Mouse (Mus musculus) cerebellum, adult 11-12 months (tissue): ENCODE results near the gene Il9r.
"Not testable (repeated sequence)": the region's sequence is repeated elsewhere in the genome, so short reads cannot be mapped to it uniquely, and the experiment has no call there.

Experiments
- DNase-seq: peaks from one replicate; pipeline ENCODE4 v3.0.0; 2022

The Il9r gene

GRCm38 (mm10) chr11:32226124-32226871 lies 26.2 kb upstream of the Il9r start, which contains the start of gene Mpg:
Mpg (plus strand) TSS chr11:32226505.
- peak; percentile 91 for DNase-seq

- DNase-seq = peak; percentile 58
These were observed 25.4 kb upstream of the Il9r start for GRCm38 (mm10) chr11:32225222-32226104.

GRCm38 (mm10) chr11:32224468-32225139 lies 24.5 kb upstream of the Il9r start:
- DNase-seq = peak; percentile 67

- DNase-seq = no peak
These were observed 23.4 kb upstream of the Il9r start for GRCm38 (mm10) chr11:32223297-32223967.

- peak; percentile 44 for DNase-seq
These were observed 22.6 kb upstream of the Il9r start for GRCm38 (mm10) chr11:32222570-32223194.

GRCm38 (mm10) chr11:32221951-32222409 lies 21.9 kb upstream of the Il9r start, which contains the start of gene Rhbdf1:
Rhbdf1 (minus strand) TSS chr11:32222300.
- peak; percentile 50 for DNase-seq

- DNase-seq = peak; percentile 59
These were observed 21.3 kb upstream of the Il9r start for GRCm38 (mm10) chr11:32221225-32221950.

- DNase-seq = no peak
These were observed 20.6 kb upstream of the Il9r start for GRCm38 (mm10) chr11:32220607-32221224.

- no peak for DNase-seq
These were observed 19.2 kb upstream of the Il9r start for GRCm38 (mm10) chr11:32219287-32219686.

GRCm38 (mm10) chr11:32218501-32219050 lies 18.5 kb upstream of the Il9r start:
- peak; percentile 32 for DNase-seq

GRCm38 (mm10) chr11:32216851-32217250 lies 16.8 kb upstream of the Il9r start:
- peak; percentile 72 for DNase-seq

GRCm38 (mm10) chr11:32215372-32216162 lies 15.5 kb upstream of the Il9r start:
- DNase-seq = no peak

- no peak for DNase-seq
These were observed 10.5 kb upstream of the Il9r start for GRCm38 (mm10) chr11:32210623-32211022.

- DNase-seq = peak; percentile 96
These were observed 5.2 kb upstream of the Il9r start, which contains the start of gene Snrnp25 for GRCm38 (mm10) chr11:32205058-32205873. Snrnp25 (plus strand) TSS chr11:32205415.

GRCm38 (mm10) chr11:32201922-32202685 lies 2.0 kb upstream of the Il9r start:
- no peak for DNase-seq

GRCm38 (mm10) chr11:32200992-32201391 lies 913 bp upstream of the Il9r start:
- DNase-seq = not testable (repeated sequence)

- no peak for DNase-seq
These were observed 849 bp downstream of the Il9r start for GRCm38 (mm10) chr11:32199230-32199629.
